Mouse (Mus musculus) kidney, embryonic 14.5 days (tissue): ENCODE data around the gene Prnp. TPM values are rescaled to one million over a fixed set of nuclear protein-coding genes. Genes with fewer than 3 reads are reported as not detected.

Experiments
- polyA plus RNA-seq: library from polyadenylated mRNA; unstranded; fragments of >200 nt; fragmentation: Nextera tagmentation; extraction: Ambion mirVana; gene quantifications from 2 replicates; pipeline ENCODE4 v1.2.1, GENCODE M21; 2014

Gene Prnp
- polyA plus RNA-seq, 1 experiment from 2014 or later: 23.1 TPM

Other genes with a start within 250 kb of the Prnp start
- gene Erv3, start 50.2 kb upstream of the Prnp start, polyA plus RNA-seq: not detected in 2 replicates
- not detected in 2 replicates for gene Prn, start within 50 bp of the Prnp start, polyA plus RNA-seq
- 17.6 and 17.9 TPM in 2 replicates for gene Prnd, start 40.9 kb downstream of the Prnp start, polyA plus RNA-seq
- 5.3 and 9.9 TPM in 2 replicates for gene Rassf2, start 120.3 kb downstream of the Prnp start, polyA plus RNA-seq
- gene Slc23a2, start 235.2 kb downstream of the Prnp start, polyA plus RNA-seq: 12.0 and 18.0 TPM in 2 replicates